Mouse (Mus musculus): ENCODE measurements around the gene Fam43a.

Gene Fam43a

GRCm38 (mm10) chr16:30614705-30615317 lies 15.3 kb downstream of the Fam43a start:
- in situ Hi-C loops (cut with MboI; ENCODE audit: low pct_unique_long_range_greater_than_20kb in 1 of 2, low sequenced_read_pairs in 2 of 2, unreplicated experiment in 1 of 2), result no loop called here

GRCm38 (mm10) chr16:30616281-30616680 lies 16.8 kb downstream of the Fam43a start:
- in situ Hi-C loops (cut with MboI; ENCODE audit: low pct_unique_long_range_greater_than_20kb in 1 of 2, low sequenced_read_pairs in 2 of 2, unreplicated experiment in 1 of 2), result no loop called here

GRCm38 (mm10) chr16:30623645-30624044 lies 24.1 kb downstream of the Fam43a start:
- in situ Hi-C loops (cut with MboI; ENCODE audit: low pct_unique_long_range_greater_than_20kb in 1 of 2, low sequenced_read_pairs in 2 of 2, unreplicated experiment in 1 of 2), result no loop called here

DNA sequence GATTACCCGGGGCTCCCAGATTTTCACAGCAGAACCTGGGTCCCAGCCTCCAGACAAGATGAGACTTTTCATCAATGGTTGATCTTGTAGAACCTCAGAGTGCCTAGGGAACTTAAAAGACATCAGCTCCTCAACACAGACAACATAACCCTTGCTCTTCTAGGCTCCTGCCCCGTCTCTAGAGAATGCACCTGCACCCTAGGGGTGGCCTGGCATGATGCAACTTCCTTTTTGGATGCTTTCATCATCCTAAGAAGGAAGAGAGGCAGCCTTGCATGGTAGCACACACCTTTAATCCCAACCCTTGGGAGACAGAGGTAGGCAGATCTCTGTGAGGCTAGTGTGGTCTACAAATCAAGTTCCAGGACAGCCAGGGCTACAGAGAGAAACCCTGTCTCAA lies 25.1 kb downstream of the Fam43a start:
- in situ Hi-C loops (cut with MboI; ENCODE audit: low pct_unique_long_range_greater_than_20kb in 1 of 2, low sequenced_read_pairs in 2 of 2, unreplicated experiment in 1 of 2), result no loop called here

DNA sequence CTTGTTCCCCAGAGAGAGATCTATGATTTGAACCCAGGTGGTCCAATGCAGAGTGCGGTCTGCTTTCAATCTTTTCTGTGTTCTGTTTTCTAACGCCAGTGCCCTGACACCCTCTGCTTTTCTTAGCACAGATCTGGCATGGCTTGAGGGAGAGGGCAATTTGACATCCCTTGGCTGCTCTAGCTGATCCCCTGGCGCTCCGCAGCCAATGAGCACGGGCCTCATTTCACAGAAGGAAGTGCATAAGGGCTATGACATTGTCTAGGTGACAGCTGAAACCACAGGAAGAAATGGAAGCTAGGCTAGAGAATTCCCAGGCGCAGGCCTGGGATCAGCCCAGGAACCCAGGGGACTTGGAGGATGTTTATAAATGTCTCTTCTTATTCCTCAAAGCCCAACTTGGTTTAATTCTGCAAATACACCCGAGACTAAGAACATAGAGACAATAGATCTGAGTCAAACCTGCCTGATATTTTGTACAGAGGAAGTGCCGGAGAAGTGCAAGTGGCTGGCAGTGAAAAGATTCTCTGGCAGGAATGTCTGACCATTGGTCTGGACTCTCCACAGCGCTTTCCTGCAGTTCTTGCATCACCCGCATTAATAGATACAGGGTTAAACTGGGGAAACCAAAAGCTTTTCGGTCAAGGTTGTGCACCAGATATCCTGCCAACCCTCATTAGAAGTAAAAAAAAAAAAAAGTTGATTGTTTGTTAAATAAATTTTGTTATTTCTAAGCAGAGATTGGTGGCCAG lies 28.2 kb downstream of the Fam43a start:
- in situ Hi-C loops (cut with MboI; ENCODE audit: low pct_unique_long_range_greater_than_20kb in 1 of 2, low sequenced_read_pairs in 2 of 2, unreplicated experiment in 1 of 2), result no loop called here

DNA sequence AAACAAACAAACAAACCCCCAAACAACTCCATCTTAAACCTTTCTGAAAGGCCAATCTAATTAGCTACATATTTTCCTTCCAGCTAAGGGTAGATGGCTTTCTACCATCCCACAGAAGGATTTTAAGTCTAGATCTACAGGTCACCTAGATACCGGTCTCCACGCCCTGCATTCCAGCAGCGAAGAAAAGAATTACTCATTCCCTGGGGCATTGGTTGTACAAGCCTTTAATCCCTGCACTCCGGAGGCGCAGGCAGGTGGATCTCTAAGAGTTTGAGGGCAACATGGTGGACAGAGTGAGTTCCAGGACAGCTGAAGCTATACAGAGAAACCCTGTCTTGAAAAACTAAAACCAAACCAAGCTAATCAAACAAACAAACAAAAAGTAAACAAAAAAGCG lies 28.9 kb downstream of the Fam43a start:
- in situ Hi-C loops (cut with MboI; ENCODE audit: low pct_unique_long_range_greater_than_20kb in 1 of 2, low sequenced_read_pairs in 2 of 2, unreplicated experiment in 1 of 2), result no loop called here

DNA sequence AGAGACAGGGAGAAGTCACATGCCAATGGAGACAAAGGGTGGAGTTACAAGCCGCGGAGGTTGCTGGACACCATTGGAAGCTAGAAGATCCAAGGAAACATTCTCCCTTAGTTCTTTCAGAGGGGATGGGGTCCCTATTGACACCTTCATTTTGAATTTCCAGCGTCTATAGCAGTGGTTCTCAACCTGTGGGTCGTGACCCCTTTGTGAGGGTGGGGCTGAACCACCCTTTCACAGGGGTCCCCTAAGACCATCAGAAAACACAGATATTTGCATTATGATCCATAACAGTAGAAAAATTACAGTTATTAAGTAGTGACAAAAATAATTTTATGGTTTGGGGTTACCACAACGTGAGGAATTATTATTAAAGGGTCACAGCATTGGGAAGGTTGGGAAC lies 30.0 kb downstream of the Fam43a start:
- in situ Hi-C loops (cut with MboI; ENCODE audit: low pct_unique_long_range_greater_than_20kb in 1 of 2, low sequenced_read_pairs in 2 of 2, unreplicated experiment in 1 of 2), result no loop called here

- in situ Hi-C loops (cut with MboI; ENCODE audit: low pct_unique_long_range_greater_than_20kb in 1 of 2, low sequenced_read_pairs in 2 of 2, unreplicated experiment in 1 of 2), result no loop called here
These were observed 34.6 kb downstream of the Fam43a start for GRCm38 (mm10) chr16:30633906-30634746.

DNA sequence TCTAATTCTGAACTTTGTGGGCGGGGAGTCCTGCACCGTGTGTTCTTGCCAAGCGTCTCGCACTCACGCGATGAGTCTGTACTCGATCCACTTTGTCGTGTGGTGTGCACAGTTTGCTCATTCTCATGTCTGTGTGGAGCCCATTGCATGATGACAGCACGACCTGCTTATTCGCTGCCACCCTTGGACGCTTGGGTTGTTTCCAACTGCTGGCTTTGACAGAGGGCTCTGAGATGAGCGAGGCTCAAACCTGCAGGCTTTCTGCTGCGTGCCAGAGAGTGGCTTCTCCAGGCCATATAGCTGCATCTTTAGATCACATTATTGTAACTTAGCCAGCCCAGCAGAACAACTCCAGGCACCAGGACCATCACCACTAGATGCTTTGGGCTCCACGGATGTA lies 39.1 kb downstream of the Fam43a start:
- in situ Hi-C loops (cut with MboI; ENCODE audit: low pct_unique_long_range_greater_than_20kb in 1 of 2, low sequenced_read_pairs in 2 of 2, unreplicated experiment in 1 of 2), result no loop called here

DNA sequence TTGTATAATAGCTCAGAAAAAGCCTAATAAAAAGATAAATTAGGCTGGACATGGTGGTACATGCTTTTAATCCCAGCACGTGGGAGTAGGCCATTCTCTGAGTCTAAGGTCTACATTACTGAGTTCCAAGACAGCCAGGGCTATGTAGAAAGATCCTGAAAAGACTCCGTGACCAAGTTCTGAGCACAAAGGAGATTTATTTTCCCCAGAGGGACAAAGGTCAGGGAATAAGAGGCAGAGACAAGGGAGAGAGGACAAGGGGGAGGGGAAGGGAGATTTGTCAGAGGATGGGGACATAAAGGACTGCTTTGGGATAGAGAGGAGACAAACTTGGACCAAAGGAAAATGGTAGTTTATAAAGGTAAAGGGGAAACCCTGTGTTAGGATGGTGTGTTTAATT lies 41.1 kb downstream of the Fam43a start:
- in situ Hi-C loops (cut with MboI; ENCODE audit: low pct_unique_long_range_greater_than_20kb in 1 of 2, low sequenced_read_pairs in 2 of 2, unreplicated experiment in 1 of 2), result no loop called here

DNA sequence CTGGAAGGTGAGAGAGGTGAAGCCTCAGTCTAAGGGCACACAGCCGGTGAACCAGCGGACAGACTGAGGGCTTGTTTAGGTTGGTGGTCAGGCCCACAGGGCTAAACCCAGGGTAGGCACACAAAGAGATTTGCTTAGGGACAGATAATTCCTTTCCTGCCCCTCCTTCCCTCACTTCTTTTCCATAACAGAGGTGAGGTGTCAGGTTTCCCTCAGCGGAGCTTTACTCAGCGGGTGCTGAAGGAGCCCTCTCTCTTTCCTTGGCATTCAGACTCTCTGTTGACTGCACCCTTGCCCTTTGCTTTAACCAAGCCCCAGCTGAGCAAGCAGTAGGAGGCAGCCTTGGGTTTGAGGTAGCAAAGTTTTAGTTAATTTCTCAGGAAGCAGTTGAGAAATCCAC lies 41.9 kb downstream of the Fam43a start:
- in situ Hi-C loops (cut with MboI; ENCODE audit: low pct_unique_long_range_greater_than_20kb in 1 of 2, low sequenced_read_pairs in 2 of 2, unreplicated experiment in 1 of 2), result no loop called here

GRCm38 (mm10) chr16:30642229-30642628 lies 42.7 kb downstream of the Fam43a start:
- in situ Hi-C loops (cut with MboI; ENCODE audit: low pct_unique_long_range_greater_than_20kb in 1 of 2, low sequenced_read_pairs in 2 of 2, unreplicated experiment in 1 of 2), result no loop called here

- in situ Hi-C loops (cut with MboI; ENCODE audit: low pct_unique_long_range_greater_than_20kb in 1 of 2, low sequenced_read_pairs in 2 of 2, unreplicated experiment in 1 of 2), result no loop called here
These were observed 45.5 kb downstream of the Fam43a start for GRCm38 (mm10) chr16:30644981-30645380.

- in situ Hi-C loops (cut with MboI; ENCODE audit: low pct_unique_long_range_greater_than_20kb in 1 of 2, low sequenced_read_pairs in 2 of 2, unreplicated experiment in 1 of 2), result no loop called here
These were observed 46.5 kb downstream of the Fam43a start for GRCm38 (mm10) chr16:30645841-30646558.

DNA sequence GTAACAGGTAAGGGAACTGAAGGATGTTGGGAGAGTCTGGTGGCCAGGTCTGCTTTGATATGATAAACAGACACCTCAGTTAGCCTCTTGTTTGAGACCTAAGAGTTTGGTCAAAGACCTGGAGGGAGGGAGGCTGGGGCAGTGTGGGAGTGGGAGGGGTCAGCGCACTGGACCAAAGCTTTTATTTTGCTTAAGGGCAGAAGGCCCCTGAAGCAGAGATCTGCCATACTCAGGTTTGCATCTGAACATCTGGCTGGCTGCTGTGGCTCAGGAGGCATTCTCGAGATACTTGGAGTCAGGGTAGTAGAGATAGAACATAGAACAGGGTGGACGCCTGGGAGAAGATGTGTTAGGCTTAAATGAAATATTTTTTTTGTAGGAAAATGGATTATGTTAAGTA lies 47.3 kb downstream of the Fam43a start:
- in situ Hi-C loops (cut with MboI; ENCODE audit: low pct_unique_long_range_greater_than_20kb in 1 of 2, low sequenced_read_pairs in 2 of 2, unreplicated experiment in 1 of 2), result no loop called here

GRCm38 (mm10) chr16:30651292-30651691 lies 51.8 kb downstream of the Fam43a start:
- in situ Hi-C loops (cut with MboI; ENCODE audit: low pct_unique_long_range_greater_than_20kb in 1 of 2, low sequenced_read_pairs in 2 of 2, unreplicated experiment in 1 of 2), result no loop called here
